Mouse (Mus musculus): Measurements from ENCODE around the gene Zfp747.
"Not testable (repeated sequence)": the region's sequence is repeated elsewhere in the genome, so short reads cannot be mapped to it uniquely, and the experiment has no call there.

The Zfp747 gene

DNA sequence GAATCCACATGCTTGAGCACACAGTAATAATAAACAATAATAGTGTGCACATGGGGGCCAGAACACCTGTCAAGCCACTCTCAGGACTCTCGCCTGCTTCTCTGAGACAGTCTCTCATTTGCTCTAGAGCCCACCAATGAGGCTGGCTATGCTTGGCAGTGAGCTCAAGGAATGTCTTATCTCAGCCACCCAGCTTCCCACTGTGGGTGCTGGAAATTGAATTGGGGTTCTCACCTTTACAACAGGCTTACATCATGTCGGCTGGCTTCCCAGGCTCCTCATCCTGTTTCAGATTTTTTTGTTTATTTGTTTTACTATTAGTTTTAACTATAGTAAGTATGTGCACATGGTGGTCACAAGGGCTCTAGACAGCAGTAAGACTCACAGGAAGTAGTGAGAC, 4.6 kb downstream of the Zfp747 start:
- DNase-seq (ENCODE audit: low read depth, low spot score): no peak

- no peak for DNase-seq (ENCODE audit: low read depth, low spot score)
Observed at GRCm38 (mm10) chr7:127366249-127366648, 9.6 kb downstream of the Zfp747 start.

GRCm38 (mm10) chr7:127364166-127364565, 11.7 kb downstream of the Zfp747 start:
- no peak for DNase-seq (ENCODE audit: low read depth, low spot score)

- DNase-seq (ENCODE audit: low read depth, low spot score): peak; percentile 13
Observed at GRCm38 (mm10) chr7:127363475-127363921, 12.4 kb downstream of the Zfp747 start.

- peak; percentile 58 for DNase-seq (ENCODE audit: low read depth, low spot score)
Observed at GRCm38 (mm10) chr7:127362418-127362817, 13.4 kb downstream of the Zfp747 start.

DNA sequence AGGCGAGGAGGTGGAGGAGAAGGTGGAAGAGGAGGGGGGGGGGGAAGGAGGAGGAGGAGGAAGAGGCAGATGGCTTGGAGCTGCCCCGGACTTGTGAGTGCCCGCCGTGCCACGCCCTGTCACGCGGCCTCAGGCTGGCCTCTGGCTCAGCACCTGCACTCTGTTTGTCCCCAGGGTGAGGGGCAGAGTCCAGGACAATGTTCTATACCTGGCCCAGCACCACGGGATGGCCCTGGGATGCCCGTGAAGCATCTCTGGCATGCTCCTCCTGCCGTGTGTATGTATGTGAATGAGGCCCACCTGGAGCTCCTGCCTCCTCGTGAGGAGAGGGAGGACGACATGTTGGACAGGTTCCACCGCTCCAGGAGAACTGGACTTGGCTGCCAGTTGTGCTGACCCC, 14.4 kb downstream of the Zfp747 start:
- DNase-seq (ENCODE audit: low read depth, low spot score): no peak

- no peak for DNase-seq (ENCODE audit: low read depth, low spot score)
Observed at GRCm38 (mm10) chr7:127360265-127360664, 15.6 kb downstream of the Zfp747 start.

DNA sequence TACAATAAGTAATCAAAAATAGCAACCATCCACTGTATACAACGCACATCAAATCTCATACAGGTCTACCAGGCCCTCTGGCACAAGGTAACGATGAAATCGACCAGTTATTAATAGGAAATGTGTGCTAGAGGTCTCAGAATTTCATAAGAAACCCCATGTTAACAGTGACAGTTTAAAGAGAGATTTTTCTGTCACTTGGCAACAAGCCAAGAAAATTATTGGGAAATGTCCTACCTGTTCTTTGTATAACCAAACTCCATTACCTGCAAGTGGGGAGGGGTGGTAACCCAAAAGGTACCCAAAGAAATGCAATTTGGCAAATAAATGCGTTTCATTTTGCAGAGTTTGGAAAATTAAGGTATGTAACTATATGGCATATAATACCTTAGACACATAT, 17.4 kb downstream of the Zfp747 start:
- no peak for DNase-seq (ENCODE audit: low read depth, low spot score)

- DNase-seq (ENCODE audit: low read depth, low spot score): no peak
Observed at GRCm38 (mm10) chr7:127357871-127358270, 18.0 kb downstream of the Zfp747 start.

GRCm38 (mm10) chr7:127355796-127356195, 20.1 kb downstream of the Zfp747 start:
- DNase-seq (ENCODE audit: low read depth, low spot score): no peak

- no peak for DNase-seq (ENCODE audit: low read depth, low spot score)
Observed at GRCm38 (mm10) chr7:127351230-127352004, 24.4 kb downstream of the Zfp747 start.

DNA sequence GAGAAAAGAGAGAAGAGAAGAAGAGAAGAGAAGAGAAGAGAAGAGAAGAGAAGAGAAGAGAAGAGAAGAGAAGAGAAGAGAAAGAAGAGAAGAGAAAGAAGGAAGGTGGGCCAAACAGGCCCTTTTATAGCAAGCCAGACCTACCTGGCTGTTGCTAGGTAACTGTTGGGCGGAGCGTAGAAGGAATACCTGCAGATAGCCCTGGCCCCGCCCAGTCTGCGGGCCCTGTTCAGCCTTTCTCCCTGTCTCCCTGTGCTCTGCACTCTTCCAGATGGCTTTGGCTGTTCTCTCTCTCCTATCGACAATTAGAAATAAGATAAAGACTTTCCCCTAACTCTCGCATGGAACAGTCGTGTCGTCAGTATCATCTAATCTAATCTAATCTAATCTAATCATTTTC, 29.2 kb downstream of the Zfp747 start:
- no peak for DNase-seq (ENCODE audit: low read depth, low spot score)

- DNase-seq (ENCODE audit: low read depth, low spot score): peak; percentile 92
Observed at GRCm38 (mm10) chr7:127345512-127346325, 30.1 kb downstream of the Zfp747 start, which contains the start of gene Zfp768. Gene Zfp768 (minus strand): TSS chr7:127345589.

GRCm38 (mm10) chr7:127345092-127345491, 30.8 kb downstream of the Zfp747 start:
- DNase-seq (ENCODE audit: low read depth, low spot score): no peak

GRCm38 (mm10) chr7:127344371-127344770, 31.5 kb downstream of the Zfp747 start:
- DNase-seq (ENCODE audit: low read depth, low spot score): no peak

DNA sequence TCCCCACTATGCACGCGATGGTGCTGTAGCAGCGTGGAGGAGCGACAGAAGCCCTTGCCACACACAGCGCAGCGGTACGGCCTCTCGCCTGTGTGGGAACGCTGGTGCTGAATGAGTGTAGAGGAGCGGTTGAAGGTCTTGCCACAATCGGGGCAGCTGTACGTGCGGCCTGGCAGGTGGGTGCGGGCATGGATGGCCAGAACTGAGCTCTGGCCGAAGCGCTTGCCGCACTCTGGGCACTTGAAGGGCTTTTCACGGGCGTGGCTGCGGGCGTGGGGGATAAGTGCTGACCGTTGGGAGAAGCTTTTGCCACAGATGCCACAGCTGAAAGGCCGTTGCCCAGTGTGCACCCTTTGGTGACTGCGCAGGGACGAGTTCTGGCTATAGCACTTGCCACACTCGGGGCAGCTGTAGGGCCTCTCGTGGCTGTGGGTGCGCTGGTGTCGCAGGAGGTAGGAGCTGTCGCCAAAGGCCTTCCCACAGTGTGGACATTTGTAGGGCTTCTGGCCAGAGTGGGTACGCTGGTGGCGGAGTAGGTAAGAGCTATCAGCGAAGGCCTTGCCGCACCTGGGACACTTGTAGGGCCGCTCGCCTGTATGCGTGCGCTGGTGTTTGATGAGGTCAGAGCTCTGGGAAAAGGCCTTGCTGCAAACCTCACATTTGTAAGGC, 32.4 kb downstream of the Zfp747 start:
- no peak for DNase-seq (ENCODE audit: low read depth, low spot score)

GRCm38 (mm10) chr7:127342888-127343287, 33.0 kb downstream of the Zfp747 start:
- DNase-seq (ENCODE audit: low read depth, low spot score): no peak

DNA sequence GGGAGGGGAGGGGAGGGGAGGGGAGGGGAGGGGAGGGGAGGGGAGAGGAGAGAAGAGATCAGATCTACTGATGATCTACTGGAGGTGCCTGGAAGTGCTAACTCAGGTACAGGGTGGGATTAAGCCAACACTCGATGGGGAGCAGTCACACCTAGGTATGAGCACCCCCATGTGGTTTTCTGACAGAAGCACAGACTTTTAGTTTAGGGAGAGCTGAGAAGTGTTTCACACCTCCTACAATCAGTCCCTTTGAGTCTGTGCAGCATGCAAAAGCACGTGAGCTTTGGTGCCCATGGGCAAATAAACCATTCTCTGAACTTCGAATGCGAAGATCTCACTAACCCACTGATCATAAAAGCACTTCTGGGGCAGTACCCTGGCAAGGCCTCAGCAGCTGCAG, 33.5 kb downstream of the Zfp747 start:
- no peak for DNase-seq (ENCODE audit: low read depth, low spot score)

GRCm38 (mm10) chr7:127341861-127342260, 34.0 kb downstream of the Zfp747 start:
- not testable (repeated sequence) for DNase-seq (ENCODE audit: low read depth, low spot score)

DNA sequence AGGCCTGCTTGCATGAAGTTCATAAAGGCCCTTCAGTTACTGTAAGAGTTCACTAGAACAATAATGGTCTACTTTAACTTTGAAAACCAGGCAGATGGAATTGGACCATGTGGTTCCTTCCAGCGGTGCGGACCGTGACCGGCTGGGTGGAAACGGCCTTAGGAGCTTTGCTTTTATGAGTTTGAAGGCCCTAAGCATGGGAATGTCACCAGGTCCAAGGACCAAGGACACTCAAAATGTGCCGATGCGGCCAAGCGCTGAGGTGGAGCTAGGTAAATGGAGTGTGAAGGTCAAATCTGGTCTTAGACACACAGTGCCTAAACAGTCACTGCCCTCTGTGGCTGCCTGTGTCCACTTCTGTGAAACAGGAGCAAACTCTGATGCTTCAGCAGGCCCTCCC, 34.5 kb downstream of the Zfp747 start:
- DNase-seq (ENCODE audit: low read depth, low spot score): no peak

- no peak for DNase-seq (ENCODE audit: low read depth, low spot score)
Observed at GRCm38 (mm10) chr7:127337636-127338035, 38.2 kb downstream of the Zfp747 start.

GRCm38 (mm10) chr7:127335604-127336003, 40.2 kb downstream of the Zfp747 start:
- no peak for DNase-seq (ENCODE audit: low read depth, low spot score)

All from forelimb bud, embryonic 11.5 days (tissue).